Mouse (Mus musculus): ENCODE data around the gene Kirrel.

Gene Kirrel

DNA sequence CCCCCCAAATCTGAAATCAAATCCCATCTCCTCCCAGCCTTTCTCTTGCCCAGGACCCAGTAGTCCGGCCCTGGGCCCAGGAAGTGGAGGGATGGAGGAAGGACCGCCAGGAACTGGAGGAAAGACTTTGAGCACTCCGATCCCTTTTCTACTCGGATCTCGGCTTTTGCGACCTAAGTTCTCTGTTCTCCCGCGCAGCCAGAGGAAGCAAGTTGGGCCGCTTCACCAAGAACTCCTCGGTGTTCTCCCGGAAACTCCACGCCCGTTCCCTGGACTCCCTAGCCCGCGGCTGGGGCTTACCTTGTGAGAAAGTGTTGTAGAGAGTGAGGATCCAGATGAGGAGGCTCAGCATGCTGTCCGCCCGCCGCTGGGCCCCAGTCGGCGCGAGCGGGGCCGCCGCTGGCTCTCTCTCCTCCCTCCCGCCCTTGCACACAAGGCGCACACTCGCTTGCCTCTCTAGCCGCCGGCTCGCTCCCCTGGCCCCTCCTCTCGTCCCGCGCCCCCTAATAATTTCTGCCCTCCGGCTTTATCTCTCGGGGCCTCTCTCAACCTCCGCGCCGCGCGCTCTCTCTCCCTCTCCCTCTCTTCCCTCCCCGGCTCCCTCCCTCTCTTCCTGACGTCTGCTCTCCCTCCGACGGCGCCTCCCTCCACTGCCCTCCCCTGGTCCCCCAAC is at the start of gene Kirrel:
Gene Kirrel (minus strand): TSS at position 652 of the 673 bp plus-strand sequence.
- DNase-seq, result peak; percentile 22

DNA sequence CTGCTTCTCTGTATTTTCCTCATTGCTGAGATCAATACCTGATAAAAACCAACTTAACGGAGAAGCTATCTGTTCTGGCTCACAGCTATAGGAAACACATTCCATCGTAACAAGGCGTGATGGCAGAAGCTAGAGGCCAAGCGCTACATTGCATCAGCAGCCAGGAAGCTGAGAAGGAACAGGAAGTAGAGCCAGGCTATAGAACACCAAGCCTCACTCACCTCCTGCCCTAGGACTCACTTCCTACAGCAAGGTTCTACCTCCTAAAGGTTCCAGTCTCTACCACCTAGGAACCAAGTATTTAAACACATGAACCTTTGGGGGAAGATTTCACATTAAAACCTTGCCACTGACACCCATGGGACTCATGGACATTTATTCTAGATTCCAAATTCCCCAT is 49.1 kb upstream of the Kirrel start:
- DNase-seq, result no peak

DNA sequence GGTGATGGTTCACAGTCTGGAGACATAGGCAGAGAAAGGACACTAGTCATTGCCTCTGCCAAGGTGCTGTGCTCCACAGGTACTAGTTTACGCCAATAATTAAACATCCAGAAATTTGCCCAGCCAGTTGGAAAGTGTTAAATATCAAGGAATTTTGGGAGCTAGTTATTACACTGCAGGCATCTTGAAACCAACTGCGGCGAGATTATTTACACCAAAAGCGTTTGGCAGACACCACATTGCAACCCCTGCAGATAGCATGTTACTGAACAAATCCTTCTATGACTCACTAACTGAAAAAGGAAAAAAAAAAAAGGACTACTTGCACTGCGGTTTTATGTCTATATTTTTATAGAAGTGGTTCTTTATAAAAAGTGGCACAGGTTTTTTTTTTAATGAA is 47.8 kb upstream of the Kirrel start:
- no peak for DNase-seq

DNA sequence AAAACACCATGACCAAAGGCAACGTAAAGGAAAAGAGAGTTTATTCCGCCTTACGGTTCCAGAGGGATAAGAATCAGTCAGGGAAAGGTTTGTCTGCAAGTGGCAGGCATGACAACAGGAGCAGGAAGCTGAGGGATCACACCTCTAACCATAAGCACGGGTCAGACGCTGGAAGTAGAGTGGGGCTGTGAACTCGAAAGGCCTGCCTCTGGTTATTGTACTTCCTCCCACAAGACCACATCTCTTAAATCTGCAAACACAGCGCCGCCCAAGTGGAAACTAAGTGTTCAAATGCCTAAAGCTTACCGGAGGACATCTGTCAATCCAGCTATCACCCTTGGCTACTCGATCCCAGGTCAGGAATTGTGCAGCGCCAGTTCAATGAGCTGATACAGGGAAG is 40.6 kb upstream of the Kirrel start:
- no peak for DNase-seq

DNA sequence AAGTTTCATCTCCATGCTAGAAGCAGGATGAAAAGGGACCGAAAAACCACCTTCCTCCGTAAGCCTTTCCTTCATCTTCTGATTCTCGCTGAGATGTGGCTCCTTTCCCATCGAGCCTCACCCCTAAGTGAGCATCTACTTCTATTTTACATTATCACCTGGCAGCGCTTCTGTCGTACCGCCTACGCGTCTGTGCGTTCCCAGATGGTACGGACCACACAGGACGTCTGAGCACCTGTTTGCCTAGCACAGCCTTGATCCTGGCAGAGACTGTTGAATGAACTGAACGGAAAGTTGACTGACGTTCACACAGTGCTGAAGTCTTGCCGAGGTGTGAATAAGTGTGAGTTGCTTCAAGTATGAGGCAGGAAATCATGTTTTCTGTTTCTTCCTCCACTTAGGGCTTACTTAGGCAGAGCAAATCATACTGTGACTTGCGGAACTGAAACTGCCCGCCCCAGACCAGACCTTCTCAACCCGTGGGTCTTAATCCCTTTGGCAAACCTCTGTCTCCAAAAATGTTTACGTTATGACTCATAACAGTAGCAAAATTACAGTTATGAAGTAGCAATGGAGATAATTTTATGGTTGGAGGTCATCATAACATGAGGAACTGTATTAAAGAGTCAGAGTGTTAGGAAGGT is 39.8 kb upstream of the Kirrel start:
- DNase-seq, result no peak

DNA sequence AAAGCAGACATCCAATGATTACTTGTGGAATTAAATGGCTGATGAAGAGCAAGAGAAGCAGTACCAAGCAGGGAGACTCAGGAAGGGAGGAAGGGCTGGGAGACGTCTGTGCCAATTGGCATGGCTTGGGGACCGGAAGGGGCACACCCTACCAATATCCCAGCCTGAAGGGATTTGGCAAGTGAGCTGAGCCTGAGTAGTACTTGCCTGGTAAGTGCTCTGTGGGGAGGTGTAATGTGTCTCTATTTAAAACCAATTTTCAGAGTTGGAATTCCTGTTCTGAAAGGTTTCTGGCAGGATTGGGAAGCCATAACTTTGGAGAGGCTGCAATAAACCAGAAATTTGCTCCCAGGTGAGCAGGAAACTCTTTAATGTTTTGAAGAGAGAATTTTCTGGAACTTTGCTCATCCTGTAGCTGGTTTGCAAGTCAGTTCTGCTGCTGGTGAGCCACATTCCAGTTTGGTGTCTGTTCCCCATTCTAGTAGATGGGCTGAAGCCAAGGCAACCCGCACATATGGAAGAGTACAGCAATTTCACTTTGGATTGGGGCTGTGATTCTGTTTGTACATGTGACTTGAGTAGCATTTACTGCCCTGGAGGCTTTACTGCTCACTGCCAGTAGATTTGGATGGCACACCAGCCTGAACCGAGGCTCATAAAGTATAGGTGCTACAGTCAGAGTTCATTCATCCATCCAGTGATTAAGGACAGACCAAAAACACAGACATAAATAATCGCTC is 32.0 kb upstream of the Kirrel start:
- no peak for DNase-seq

DNA sequence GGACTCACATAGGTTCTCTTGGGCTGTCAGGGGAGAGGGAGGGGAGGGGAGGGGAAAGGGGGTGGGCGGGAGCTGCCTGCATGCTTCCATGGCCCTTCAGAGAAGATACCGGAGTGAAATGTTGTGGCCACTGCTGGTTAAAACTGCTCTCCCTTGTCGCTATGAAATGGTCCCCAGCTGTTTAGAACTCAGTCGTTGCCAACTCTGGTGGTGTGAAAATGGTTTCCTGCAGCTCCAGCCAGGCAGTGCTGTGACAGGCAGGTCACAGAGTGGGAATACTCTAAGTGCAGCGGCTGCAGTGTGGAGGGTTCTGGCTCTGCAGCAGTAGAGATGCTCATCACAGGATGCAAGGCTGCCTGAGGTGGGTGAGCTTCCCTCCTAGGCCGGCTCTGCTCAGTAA is 22.1 kb upstream of the Kirrel start:
- no peak for DNase-seq

DNA sequence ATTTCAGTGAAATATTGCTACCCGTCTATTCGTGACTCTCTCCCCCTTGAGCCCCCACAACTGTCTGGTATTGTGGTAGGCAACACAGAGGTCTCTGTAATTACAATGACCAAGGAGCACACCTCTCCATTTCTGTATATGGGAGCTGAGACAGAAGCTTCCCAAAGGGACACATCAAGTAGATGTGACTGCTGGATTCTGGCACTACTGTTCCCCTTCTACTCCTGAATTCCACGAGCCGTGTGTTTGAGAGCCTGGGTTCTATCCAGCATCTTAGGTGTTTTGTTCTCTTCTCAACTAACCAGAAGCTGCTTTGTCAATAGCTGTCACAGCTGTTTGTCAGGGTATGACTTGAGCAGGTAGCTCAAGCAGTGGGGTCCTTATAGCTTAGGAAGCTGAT is 20.5 kb upstream of the Kirrel start:
- DNase-seq, result no peak

DNA sequence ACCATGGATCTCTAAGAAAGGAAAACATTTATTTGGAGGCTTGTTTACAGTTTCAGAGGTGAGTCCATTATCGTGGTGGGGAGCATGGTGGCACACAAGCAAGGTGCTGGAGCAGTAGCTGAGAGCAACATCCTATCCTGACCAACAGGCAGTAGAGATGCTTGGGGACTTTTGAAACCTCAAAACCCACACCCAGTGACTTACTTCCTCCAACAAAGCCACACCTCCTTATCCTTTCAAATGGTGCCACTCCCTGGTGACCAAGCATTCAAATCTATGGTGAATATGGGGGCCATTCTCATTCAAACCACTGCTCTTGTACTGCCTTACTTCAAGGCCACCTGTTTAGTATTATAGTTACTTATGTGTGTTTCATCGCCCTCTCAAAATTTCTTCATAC is 20.0 kb upstream of the Kirrel start:
- no peak for DNase-seq

DNA sequence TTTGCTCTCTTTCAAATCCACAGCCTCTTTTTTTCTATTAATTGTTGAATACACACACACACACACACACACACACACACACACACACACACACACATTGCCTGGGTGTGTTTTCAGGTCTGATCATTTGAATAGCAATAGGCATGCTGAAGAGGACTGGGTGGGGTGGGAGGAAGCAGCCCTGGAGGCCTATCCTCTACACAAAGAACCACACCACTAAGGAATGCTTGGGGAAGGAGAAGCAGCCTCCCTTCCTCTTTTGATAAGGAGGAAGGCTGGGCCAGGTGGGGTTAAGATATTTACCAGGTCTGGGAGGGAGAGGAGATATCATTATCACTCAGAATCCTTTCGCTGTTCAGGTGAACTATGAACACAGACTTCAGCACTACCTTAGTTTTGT is 19.2 kb upstream of the Kirrel start:
- DNase-seq, result no peak

DNA sequence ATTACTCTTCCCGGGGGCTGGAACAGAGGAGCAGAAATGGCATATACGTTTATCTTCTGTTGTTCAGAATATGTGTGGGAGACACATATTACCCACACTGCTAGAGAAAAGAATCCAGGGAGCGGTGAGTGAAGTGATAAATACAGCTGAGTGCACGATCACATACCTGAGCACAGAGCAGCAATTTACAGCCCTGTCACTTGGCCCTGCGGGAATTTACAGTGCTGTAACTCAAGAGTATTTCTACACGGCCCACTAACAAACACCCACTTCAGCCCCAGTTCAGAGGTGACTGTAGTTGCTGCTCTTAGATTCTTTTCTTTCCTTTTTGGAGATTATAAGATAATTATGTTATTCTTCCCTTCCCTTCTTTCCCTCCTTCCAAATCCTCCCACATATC is 18.8 kb upstream of the Kirrel start:
- no peak for DNase-seq

DNA sequence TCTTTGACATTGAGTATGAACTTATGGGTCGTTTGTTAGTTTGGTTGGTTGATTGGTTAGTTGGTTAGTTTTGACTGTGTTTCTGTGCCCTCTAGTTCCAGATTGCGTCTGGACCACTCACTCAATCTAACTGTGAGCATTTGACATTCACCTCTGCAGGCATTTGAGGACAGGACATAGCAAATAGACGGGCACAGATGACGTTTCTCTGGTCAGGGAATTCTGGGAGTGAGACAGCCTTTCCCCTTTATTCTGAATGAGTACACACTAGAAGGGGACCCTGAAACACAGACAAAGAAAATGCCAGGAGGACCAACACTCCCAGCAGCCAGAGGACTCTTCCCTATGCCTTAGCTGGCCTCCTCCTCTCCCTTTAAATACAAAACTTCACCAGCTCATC is 2.1 kb upstream of the Kirrel start:
- DNase-seq, result no peak

DNA sequence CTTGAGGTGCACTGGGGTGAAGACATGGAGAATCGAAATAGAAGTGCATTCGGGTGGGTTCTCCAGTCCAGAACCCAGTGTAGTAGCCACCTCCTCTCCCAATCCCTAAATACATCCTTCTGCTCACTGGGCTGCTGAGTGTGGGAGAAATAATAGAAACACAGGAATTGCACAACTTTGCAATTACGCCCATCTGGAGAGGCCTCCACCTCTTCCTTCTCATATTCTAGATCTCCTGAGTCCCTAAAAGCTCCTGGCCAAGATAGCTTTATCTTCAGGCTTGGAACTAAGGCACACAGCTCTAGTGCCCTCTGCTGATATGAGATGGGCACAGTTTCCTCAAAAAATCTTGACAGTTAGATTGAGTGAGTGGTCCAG is 880 bp upstream of the Kirrel start:
- DNase-seq, result no peak

DNA sequence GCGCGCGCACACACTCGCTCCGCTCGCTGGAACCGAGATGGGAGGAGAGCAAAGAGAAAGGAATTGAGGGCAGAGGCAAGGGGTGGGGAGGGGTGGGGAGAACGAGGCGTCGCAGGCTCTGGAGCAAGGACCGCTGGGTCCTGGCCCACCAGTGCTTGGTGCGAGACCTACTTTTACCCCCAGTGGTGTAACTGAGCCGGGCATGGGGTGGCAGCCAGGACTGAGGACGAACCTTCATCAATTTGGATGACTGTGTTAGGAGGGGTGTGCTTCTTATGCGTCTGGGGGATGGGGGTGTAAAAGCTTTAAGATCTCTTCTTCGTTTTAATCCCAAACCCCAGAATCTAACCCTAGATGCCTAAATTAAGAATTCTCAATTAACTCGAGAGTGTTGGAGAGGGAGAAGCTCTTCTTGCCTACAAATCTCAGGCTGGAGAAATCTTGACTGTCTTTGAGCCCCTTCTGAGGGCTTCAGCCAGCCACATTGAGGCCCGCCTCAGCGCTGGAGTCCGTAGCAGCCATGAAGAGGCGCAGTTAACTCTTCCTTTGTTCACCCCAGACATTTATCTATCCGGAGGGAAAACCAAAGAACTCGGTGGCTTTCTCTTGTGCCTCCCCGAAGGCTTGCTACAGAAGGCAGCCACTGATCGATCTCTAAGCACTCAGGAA is 356 bp upstream of the Kirrel start:
- no peak for DNase-seq

DNA sequence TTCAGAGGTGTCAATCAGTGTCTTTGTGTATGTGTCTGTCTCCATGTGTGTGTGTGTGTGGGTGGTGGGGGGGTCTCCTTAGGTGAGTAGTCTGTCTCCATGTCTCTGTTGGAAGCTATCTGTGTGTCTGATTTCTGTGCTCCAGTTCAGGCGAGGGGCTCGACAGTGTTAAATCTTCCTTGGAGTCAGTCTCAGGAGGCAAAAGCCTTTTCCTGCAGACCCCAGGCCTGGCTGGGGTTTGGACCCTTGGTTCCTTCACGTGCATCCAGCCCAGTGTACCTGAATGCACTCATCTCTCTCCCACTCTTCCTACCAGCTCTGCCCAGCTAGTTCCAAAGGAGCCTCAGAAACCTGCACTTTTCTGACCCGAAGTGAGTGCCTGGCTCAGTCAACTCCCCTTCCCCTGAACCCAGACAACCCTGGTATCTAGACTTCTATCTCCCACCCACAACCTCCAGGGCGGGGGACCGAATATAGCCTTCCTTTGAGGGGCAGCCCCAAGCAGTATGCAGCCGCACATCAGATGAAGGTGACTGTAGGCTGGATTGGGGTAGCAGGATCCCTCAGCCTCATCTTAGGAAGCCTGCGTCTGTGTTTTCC is 961 bp downstream of the Kirrel start:
- DNase-seq, result no peak

DNA sequence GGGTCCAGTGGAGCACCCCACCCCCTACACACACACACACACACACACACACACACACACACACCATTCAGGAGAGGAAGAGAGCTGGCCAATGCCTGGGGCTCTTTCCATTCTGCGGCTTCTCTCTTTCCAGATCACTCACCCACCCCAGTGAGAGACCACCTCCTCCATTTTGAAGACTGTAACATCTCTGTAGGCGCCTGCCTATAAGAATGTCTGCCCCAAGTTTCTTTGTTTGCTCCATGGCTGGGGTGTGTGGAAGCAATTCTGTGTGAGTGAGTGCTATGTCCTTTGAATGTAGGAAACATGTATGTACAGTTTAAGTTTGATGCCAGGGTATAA is 1.5 kb downstream of the Kirrel start:
- no peak for DNase-seq

DNA sequence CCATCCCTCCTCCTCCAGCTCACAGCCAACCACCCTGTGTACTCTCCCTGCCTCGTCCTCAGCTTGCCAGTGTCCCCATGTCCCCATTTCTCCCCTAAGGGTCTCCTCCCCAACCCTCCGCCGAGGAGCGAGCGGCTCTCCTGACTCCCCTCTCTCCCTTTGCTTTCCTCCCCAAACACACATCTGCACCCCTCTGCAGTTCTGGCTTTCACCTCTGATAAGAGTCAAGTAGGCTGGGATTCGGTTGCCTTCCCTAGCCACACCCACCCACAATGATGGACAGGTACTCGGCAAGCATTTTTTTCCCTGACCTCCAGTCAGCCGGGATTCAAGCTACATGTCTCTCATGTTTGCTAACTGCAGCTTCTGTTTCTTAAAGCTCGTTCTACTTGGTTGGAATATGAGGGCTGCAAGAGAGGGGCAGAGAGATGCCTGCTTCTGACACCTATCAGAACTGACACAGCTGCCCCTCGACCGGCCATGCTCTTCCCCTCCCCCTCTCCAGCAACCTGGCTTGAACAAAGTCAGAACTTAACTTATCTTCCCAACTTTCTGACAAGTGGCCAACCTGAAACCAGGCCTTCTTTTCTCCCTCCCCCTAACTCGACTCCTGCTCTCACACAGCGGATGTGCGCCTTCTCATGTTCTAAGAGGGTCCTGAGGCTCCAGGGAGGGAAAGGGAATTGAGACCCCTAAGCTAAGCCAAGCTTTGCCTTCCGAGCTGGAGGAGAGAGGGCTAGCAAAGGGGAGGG is 2.0 kb downstream of the Kirrel start:
- DNase-seq, result no peak

DNA sequence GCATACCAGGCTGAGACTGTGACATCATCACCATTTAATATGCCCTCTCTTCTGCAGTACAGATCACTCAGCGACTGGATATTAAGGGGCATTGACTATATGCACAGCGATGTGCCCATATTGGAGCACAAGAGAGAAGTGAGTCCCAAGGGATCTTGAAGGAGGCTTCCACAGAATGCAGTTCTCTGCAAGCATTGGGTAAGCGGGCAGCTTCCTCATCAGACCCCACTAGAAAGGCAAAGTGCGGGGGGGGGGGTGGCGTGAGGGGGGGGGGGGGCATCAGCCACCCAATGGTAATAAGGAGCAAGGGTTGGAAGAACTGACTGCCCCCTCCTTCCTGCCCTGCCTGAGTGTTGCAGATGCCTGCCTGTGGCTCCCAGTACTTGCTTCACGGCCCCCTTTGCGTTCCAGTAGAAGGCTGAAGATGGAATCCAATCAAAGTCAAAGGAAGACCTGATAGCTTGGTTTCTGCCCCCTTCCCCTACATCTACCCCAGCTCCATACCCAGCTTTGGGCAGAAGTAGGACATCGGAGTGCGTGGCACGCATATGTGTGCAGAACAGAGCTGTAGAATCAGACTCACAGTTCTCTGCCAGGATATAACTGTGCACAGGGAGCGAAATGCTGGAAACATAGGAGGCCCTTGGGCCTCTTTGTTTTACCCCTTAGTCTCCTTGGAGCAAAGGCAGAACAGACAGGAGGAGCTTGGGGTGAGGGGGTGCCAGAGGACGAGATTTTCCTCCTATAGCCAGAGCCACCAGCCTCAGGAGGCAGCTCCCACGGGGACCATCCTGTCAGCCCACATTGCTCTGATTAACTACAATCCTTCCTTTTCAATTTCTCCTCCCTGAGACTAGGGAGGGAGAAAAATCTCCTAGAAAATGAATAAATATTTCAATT is 3.1 kb downstream of the Kirrel start:
- DNase-seq, result no peak

DNA sequence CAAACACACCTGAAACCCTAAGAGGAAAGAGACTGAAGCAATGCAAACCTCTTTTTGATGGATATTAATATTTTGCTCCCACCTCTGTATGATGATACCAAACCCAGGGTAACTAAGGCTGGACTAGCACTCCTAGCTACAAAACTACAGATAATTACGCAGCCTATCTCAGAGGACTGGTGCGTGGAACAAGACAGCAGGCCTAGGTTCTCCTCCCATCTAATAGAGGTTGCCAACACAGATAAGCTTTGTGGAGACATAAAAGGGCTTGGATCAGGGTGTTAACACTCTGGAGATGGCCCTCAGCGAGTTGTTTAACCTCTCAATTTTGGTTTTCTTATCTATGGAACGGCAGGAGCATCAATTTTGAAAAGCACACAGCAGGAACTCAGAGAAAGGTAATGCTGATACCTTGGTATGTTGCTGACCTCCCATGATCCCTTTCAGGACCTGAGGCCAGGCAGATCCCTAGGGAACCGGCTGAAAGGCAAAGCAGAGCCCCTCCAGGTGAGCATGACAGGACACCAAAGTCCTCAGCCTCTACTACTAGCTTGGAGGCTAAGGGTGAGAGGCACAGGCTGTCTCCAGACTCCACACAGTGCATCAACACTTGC is 5.0 kb downstream of the Kirrel start:
- no peak for DNase-seq

DNA sequence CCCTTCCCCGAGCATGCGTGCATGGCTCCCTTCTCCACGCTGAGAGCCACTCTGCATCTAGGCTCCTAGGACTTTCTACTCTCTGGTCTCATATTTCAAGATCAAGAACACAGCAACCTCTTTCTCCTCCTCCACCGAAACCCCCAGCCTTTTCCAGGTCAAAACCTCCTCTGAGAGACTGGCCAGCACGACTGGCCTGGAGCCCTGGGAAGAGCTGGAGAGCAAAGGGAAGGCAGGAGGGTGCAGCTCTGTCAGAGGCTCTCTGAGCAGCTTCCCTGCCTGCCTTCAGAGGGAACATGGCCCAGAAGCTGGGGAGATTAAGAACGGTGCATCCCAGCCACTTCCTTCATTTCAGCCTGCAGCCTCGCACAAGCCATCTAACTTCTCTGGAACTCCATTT is 5.8 kb downstream of the Kirrel start:
- DNase-seq, result no peak

DNA sequence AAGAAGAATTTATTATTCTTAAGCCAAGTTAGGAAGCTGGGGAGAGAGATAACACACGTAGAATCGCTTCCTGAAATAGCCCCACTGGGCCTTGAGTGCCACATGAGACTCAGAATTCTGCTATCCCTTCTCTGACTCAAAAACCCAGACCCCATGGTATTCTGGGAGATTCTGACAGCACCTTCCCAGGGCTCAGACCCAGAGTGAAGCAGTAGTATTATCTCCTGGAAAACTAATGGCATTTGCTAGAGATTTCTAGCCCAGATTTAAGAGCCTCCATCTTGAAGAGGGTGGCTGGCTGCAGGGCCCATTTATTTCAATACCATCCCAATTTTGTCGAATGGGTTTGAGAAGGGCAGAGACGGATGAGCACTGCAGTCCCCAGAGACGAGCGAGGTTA is 6.9 kb downstream of the Kirrel start:
- no peak for DNase-seq

All from cerebellum, adult 9-11 months (tissue).